Mouse (Mus musculus): ENCODE results near the gene Pik3cg.

Gene Pik3cg

DNA sequence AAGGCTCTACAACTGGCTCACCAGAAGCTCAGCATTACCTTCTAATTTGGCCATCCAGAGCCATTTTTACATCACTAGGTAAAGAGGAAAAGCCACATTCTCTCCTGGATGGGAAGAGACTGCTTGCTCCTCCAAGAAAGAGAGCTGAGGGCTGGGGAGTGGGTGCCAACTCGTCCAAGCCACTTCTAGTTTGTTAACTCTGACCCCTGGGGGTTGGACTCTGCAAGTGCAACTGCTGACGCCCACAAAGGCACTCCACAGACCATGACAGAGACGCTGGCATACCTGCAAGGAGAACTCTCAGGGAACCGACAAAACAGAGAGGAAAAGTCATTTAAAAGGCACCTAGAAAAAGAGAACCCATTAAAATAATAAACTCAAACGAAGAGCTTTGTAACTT, 63.9 kb downstream of the Pik3cg start:
- in situ Hi-C loops (cut with MboI, MseI), result loop anchor here (5.0 kb wide), 1 partner anchor 177 kb away; no protein-coding TSS in a partner anchor

DNA sequence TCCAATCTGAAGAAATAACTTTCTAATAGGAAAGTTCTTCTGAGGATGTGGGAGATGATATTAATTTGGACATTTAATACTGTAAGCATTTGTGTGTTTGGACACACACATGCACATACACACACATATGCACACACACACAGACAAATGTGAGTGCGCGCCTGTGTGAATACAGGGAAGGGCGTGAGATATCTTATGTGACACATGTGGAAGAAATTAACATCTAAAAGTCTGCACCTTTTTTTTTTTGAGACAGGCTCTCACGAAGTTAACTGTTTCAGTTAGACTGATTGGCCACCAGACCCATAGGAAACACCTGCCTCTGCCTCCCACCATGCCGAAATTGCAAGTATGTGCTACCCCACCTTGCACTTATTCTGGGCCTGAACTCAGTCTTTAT, 64.7 kb downstream of the Pik3cg start:
- in situ Hi-C loops (cut with MboI, MseI), result loop anchor here (5.0 kb wide), 1 partner anchor 176 kb away; no protein-coding TSS in a partner anchor

DNA sequence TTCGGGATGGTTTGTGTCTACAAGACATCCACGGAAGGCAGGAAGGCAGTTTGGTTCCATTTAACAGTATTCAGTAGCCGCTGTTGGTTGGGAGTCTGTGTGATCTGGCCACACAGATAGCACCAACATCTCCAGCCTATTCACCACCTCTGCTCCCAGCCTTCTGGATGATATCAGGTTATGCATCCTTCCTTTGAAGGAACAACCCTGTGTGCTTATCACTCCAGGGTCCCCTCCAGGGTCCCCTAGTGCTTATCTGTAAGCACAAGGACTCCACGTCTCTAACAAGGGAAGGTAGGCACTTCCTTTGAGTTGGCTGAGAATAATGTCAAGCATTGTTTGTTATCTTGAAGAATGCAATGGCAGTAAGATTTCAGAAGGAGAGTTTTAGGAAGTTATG, 65.3 kb downstream of the Pik3cg start:
- in situ Hi-C loops (cut with MboI, MseI), result loop anchor here (5.0 kb wide), 1 partner anchor 176 kb away; no protein-coding TSS in a partner anchor

DNA sequence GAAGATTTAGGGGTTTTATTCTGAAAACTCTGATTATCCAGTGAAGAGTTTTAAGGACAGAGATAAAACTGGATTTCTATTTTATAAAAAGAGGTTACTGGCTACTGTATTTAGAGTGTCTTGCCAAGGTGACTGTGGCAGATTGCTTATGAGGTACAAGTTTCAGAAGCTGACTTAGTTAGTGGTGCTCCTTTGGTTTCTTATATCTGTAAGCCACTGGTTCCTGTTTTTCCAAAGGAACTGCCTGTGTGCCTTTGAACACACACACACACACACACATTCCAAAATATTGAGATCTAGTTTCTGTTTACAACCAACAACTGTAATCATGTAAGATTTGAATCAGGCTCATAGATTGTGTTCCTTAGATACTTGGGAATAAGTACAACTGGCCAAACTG, 66.7 kb downstream of the Pik3cg start:
- in situ Hi-C loops (cut with MboI, MseI), result loop anchor here (5.0 kb wide), 1 partner anchor 174 kb away; no protein-coding TSS in a partner anchor

DNA sequence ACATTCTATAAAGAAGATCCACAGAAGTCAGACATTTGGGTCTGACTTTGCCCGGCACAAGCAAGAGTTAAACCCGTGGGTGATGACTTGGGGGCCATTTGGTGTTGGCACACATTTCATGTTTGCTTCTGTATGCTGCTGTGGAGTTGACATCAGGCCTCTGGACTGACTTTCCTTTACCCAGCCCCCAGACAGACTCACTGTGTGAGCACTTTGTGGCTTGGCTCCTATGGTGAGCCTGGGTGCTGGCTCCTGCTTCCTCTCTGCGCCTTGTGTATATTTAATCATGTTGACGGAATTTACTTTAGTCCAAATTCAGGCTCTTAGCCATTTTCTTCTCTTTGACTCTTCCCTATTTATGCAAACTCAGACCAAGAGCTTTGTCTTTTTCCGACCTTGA, 69.6 kb downstream of the Pik3cg start:
- in situ Hi-C loops (cut with MboI, MseI), result no loop called here

DNA sequence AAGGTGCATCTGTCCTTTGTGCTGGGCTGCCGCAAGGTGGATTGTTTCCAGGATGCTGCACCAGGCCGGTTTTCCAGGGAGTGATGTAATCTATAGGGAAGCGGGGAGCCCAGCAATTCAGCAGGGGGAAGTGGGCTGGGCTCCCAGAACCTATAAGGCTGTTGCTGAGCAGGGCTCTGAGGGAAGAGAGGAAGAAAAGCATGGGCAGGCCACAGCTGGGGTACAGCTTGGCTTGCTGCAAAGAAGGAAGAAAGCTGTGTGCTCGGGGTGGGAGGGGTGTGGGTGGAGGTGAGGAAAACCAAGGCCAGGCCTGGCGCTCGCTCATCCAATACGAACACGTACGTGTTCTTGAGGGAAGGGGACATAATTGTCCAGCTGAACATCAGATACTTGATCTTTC, 70.1 kb downstream of the Pik3cg start:
- in situ Hi-C loops (cut with MboI, MseI), result no loop called here

DNA sequence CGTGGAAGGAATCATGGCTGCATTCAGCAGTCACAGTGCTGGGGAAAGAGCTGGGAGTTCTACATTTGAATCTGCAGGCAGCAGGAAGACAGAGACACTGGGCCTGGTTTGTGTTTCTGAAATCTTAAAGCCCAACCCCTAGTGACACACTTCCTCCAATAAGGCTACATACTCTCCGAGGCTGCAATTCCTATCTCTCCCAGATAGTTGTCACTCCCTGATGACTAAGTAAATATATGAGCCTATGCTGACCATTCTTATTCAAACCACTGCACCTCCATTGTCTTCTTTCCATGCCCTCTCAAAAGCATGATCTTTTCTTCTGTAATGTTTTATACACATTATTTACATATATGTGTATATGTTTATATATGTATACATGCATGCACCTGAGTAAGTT, 70.9 kb downstream of the Pik3cg start:
- in situ Hi-C loops (cut with MboI, MseI), result no loop called here

DNA sequence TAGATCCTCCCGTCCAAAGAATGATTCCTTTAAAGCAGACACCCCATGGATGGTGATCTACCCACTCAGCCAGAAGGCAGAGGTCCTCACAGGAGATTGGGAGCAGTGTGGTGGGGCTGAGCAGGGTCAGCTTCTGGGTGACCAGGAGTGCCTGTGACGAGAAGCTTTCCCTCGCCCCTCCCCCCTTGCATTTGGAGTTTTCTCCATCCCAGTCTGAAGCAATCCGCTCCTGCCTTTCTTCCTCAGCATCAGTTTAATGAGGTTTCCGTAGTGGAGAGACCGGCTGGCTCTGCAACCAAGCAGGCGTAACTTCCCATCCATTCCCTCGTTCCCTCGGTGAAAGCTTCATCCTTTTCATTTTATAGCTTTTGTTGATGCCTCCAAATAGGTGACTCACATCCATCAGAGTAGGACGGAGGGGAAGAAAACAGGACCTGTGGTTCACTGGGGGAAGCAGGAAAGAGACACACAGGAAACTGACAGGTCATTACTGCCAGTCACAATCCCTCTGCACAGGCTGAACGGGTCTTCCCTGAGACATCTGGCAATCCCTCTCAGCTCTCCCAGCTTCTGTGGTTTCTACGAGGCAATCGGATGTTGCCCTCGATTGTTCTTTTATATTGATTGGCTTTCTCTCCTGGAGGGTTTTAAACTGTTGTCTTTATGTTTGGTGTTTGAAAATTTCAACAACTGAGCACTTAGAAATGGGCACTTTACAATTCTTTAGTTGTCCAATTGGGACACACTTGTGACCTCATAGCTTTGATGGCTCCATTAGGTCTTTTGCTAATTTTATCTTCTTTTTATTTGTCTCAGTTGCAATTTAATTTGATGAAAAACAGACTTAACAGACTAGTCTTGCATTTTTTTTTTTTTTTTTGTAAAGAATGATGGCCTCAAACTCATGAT, 80.6 kb downstream of the Pik3cg start:
- in situ Hi-C loops (cut with MboI, MseI), result no loop called here

DNA sequence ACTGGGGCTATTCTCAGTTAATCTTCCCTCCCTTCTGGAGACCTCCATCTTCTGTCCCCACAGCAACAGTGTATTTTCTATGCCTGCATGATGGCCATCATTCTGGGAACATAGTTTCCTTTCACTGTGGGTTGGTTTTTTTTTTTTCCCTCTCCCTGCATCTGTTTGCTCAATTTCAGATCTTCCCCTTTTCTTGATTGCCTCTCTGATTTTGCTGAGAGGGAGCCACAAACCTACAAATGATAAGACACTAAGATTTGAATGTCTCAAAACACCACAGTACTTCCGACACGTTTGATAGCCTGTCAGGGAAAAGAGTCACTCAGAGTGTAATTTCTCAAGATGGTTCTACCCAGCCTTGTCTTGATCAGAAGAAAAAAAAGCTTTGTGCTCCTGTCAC, 81.3 kb downstream of the Pik3cg start:
- in situ Hi-C loops (cut with MboI, MseI), result no loop called here

DNA sequence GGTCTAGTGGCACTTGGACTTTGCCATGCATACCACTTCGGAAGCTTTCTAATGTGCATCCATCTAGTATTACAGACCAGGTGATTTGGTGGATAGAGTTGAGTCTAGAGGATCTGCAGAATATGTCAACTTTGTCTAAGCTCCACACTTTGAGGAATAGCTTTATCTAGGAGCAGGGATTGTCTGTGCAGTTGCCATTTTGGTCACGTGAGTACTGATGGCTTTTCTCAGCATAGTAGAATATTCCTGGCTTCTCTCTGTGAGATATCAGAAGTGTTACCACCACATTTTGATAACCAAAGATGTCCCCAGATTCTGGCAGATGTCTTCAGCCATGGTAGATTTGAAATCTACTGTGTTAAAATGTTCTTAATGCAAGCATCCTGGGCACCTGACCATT, 84.0 kb downstream of the Pik3cg start:
- in situ Hi-C loops (cut with MboI, MseI), result no loop called here

DNA sequence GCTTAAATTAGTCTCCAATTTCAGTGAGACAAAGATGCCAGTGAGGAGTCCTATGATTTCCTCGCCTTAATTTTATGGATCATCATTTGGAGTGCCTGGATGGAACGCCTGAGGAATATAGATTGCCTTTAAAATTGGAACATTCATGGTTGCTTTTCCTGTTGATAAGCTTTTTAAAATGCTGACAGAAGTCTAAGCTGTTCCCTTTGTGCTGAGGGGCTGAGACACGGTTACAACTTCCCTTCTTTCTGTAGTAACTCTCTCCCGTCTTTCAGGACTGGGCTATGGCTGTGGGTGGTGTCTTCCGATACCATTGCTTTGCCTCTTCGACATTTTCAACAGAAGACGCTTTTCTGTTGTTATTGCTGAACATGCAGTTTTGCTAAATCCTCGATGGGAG, 84.4 kb downstream of the Pik3cg start:
- in situ Hi-C loops (cut with MboI, MseI), result no loop called here

DNA sequence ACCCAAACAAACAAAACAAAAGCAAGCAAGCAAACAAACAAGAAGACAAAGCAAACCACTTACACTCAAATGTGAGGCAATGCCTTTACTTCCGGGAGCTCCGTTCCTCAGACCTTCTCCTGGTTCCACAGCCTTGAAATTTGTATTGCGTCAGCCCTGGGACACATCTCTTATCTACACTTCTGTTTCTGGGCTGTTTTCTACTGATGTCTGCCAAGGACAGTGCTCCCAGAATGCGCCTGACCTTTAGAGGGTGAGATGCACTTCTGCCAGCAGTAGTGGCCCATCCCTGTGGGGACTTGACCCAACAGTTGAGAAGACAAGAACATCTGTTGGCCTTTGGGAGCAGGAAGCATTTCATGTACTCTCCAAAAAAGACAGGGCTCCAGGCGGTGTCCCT, 84.9 kb downstream of the Pik3cg start:
- in situ Hi-C loops (cut with MboI, MseI), result no loop called here
